Mouse (Mus musculus) limb, embryonic 14.5 days (tissue): ENCODE measurements around the gene Pgap2. TPM values are rescaled to one million over a fixed set of nuclear protein-coding genes. Genes with fewer than 3 reads are reported as not detected.
"Not testable (repeated sequence)": the region's sequence is repeated elsewhere in the genome, so short reads cannot be mapped to it uniquely, and the experiment has no call there.

Source experiments
- ATAC-seq: fragments of 200-750 bp; cut with Nextera tagmentation; 2 replicates; pipeline ENCODE4 v1.8.0; 2017; ENCODE audit warnings: low read depth, moderate number of reproducible peaks, moderate TSS enrichment; ENCODE audit not compliant: low FRiP score
- DNase-seq: peaks from one replicate; pipeline ENCODE4 v3.0.0-alpha.2; 2015; ENCODE audit warnings: low spot score
- H3K27ac ChIP-seq: fragments of 300-500 bp; sonication (generic); replicated peaks from 2 replicates; pipeline ENCODE4 v1.5.1; 2014; ENCODE audit warnings: low read depth, mild to moderate bottlenecking, low read length, moderate library complexity, mixed read lengths
- H3K27me3 ChIP-seq: fragments of 300-500 bp; sonication (generic); 2 replicates; pipeline ENCODE4 v1.6.1; 2014; ENCODE audit warnings: low read length, mixed read lengths; ENCODE audit not compliant: control insufficient read depth, insufficient read depth
- H3K36me3 ChIP-seq: fragments of 300-500 bp; sonication (generic); 2 replicates; pipeline ENCODE4 v1.6.1; 2014; ENCODE audit warnings: mild to moderate bottlenecking, low read length, moderate library complexity, mixed read lengths; ENCODE audit not compliant: control insufficient read depth, insufficient read depth
- H3K4me1 ChIP-seq: fragments of 300-500 bp; sonication (generic); 2 replicates; pipeline ENCODE4 v1.6.1; 2014; ENCODE audit warnings: antibody characterized with exemption, low read length, mixed read lengths; ENCODE audit not compliant: control insufficient read depth, insufficient read depth
- H3K4me2 ChIP-seq: fragments of 300-500 bp; sonication (generic); replicated peaks from 2 replicates; pipeline ENCODE4 v1.6.1; 2014; ENCODE audit warnings: low read depth, mild to moderate bottlenecking, low read length, moderate library complexity; ENCODE audit not compliant: severe bottlenecking
- H3K4me3 ChIP-seq: fragments of 300-500 bp; sonication (generic); replicated peaks from 2 replicates; pipeline ENCODE4 v1.5.1; 2014; ENCODE audit warnings: low read length
- H3K9ac ChIP-seq: fragments of 300-500 bp; sonication (generic); 2 replicates; pipeline ENCODE4 v1.6.1; 2014; ENCODE audit warnings: mild to moderate bottlenecking, low read depth, low read length, moderate library complexity; ENCODE audit not compliant: severe bottlenecking
- H3K9me3 ChIP-seq: fragments of 300-500 bp; sonication (generic); 2 replicates; pipeline ENCODE4 v1.6.1; 2016; ENCODE audit warnings: low read length; ENCODE audit not compliant: control insufficient read depth
- POLR2A ChIP-seq: fragments of 200-500 bp; IDR thresholded peaks from 2 replicates; pipeline ENCODE4 v1.8.0; 2012; ENCODE audit warnings: inconsistent platforms, mild to moderate bottlenecking, moderate library complexity, borderline replicate concordance; ENCODE audit not compliant: insufficient read depth, insufficient read length; ENCODE audit errors: extremely low read depth
- WGBS: fragments of 180-500 bp; shearing (Covaris S2); extraction: QIAGEN DNeasy Blood & Tissue Kit; methylation state at CpG from one replicate; pipeline ENCODE4 v1.1.7; 2014; 5-methylcytosine and 5-hydroxymethylcytosine counted together
- polyA plus RNA-seq, 2 experiments: library from polyadenylated mRNA; depleted of rRNA in 1 of 2; stranded (reverse) in 1 of 2; unstranded in 1 of 2; fragments of >200 nt; fragmentation: Nextera tagmentation in 1 of 2; extraction: Ambion mirVana in 1 of 2; gene quantifications; 2 replicates each; pipeline versions ENCODE4 v1.2.1 to v1.2.3; 2012 to 2014

Gene Pgap2
- polyA plus RNA-seq, 2 experiments: 77.1 to 94.2 TPM

GRCm38 (mm10) chr7:102258189-102258588 is 48.2 kb downstream of the Pgap2 start:
- no peaks in the 10 kb centered on the region for H3K4me1 ChIP-seq
- 24% methylated on average over 4 of the region's 4 CpGs for WGBS
- DNase-seq (peak; percentile 85), ATAC-seq (peak; percentile 61; the same call in 1 of the 2 replicates)
- no peak overlapping the region for H3K4me3 ChIP-seq
- TF ChIP-seq POLR2A: no peak
- H3K27me3 ChIP-seq: no peaks in the 10 kb centered on the region
- no peak overlapping the region for H3K4me2 ChIP-seq
- H3K27ac ChIP-seq: no peak overlapping the region
- no peaks in the 10 kb centered on the region for H3K9me3 ChIP-seq
- no peaks in the 10 kb centered on the region for H3K36me3 ChIP-seq
- no peak overlapping the region for H3K9ac ChIP-seq

DNA sequence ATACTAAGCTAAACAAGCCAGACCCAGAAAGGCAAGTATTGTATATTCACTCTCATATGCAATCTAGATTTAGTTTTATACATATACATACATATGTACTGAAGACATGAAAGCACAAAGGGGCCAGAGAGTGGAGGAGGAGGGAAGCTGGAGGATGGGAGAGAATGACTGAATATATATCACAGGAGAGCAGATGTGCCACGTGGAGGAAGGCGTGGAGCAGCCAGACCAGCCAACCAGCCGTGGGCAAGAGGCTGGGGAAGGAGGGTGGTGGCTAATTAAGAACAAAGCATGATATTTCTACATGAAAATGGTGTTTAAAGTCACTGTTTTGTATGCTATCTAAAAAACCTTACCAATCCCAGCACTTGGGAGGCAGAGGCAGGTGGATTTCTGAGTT is 48.7 kb downstream of the Pgap2 start:
- TF ChIP-seq POLR2A: no peak
- WGBS: 61% methylated on average over 3 of the region's 3 CpGs
- H3K27me3 ChIP-seq: no peaks in the 10 kb centered on the region
- H3K4me3 ChIP-seq: no peak overlapping the region
- no peak overlapping the region for H3K27ac ChIP-seq
- no peak overlapping the region for H3K9ac ChIP-seq
- no peak for DNase-seq
- no peak overlapping the region for H3K4me2 ChIP-seq
- H3K4me1 ChIP-seq: no peaks in the 10 kb centered on the region
- no peaks in the 10 kb centered on the region for H3K36me3 ChIP-seq
- H3K9me3 ChIP-seq: no peaks in the 10 kb centered on the region
- ATAC-seq: no peak

DNA sequence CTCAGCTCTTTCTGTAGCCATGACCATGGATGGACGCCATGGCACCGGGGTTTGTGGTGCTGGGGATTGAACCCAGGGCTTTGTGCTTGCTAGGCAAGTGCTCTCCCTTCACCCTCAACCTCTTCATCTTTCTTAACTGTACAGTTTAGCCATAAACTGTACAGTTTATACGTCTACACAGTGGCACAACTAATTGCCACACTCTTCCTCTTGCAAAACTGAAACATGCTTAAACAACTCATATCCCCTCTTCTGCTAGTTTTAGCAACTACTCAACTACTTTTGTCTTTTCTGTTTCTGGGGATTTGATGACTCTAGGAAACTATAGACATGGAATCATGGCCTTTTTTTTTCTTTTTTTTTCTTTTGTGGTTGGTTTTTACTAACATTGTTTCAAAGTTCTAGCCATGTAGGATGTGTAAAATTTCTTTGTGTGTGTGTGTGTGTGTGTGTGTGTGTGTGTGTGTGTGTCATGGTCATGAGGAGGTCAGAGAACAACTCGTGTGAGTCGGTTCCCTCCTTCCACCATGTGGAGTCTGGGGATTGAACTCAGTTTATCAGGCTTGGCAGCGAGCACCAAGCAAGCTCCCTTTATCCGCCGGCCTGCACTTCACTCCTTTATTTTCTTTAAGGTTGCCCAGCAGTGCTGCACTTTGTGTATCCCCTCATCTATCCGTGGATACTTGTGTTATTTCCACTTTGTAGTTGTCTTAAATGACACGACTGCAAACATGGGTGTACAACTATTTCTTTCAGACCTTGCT is 49.9 kb downstream of the Pgap2 start:
- no peaks in the 10 kb centered on the region for H3K4me1 ChIP-seq
- ATAC-seq: no peak
- H3K27me3 ChIP-seq: no peaks in the 10 kb centered on the region
- no peak overlapping the region for H3K9ac ChIP-seq
- H3K4me3 ChIP-seq: no peak overlapping the region
- H3K9me3 ChIP-seq: no peaks in the 10 kb centered on the region
- no peak for DNase-seq
- no peak for TF ChIP-seq POLR2A
- H3K4me2 ChIP-seq: no peak overlapping the region
- WGBS: 78% methylated on average over 10 of the region's 10 CpGs
- H3K27ac ChIP-seq: no peak overlapping the region
- no peaks in the 10 kb centered on the region for H3K36me3 ChIP-seq

DNA sequence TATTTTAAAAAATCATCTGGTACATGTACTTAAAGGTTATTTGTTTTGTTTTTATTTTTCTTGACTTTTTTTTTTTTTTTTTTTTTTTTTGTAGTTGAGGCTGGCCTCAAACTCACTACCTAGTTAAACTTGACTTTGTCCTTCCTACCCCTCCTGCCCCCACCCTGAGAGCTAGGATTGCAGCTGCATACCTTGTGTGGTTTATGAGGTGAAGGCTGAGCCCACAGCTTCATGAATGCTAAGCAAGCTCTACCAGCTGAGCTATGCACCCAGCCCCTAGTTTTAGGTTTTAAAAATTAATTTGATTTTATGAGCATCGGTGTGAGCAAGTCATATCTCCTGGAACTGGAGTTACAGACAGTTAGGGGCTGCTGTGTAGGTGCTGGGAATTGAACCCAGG is 50.5 kb downstream of the Pgap2 start:
- ATAC-seq (no peak), DNase-seq (no peak)
- H3K36me3 ChIP-seq: no peaks in the 10 kb centered on the region
- H3K27me3 ChIP-seq: no peaks in the 10 kb centered on the region
- no peaks in the 10 kb centered on the region for H3K9me3 ChIP-seq
- no peak overlapping the region for H3K9ac ChIP-seq
- H3K27ac ChIP-seq: no peak overlapping the region
- no peak overlapping the region for H3K4me3 ChIP-seq
- no peak for TF ChIP-seq POLR2A
- no peak overlapping the region for H3K4me2 ChIP-seq
- 70% methylated on average over 1 of the region's 1 CpGs for WGBS
- no peaks in the 10 kb centered on the region for H3K4me1 ChIP-seq

DNA sequence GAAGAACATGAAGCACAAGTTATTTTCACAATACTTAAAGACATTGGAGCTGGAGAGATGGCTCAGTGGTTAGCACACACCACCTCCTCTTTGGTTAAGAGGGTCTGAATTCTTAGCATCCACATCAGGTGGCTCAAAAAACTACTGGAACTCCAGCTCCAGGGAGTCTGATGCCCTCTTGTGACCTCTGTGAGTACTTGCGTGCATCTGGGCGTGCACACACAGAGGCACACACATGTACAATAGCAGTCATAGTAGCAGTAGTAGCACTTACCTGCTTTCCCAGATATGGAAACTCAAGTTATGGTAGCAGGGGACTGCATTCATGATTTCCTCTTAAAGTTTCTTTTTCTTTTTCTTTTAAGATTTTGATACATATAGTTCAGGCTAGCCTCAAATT is 53.0 kb downstream of the Pgap2 start:
- no peak overlapping the region for H3K27ac ChIP-seq
- no peak overlapping the region for H3K4me3 ChIP-seq
- ATAC-seq: no peak
- no peaks in the 10 kb centered on the region for H3K36me3 ChIP-seq
- no peaks in the 10 kb centered on the region for H3K4me1 ChIP-seq
- no peak overlapping the region for H3K9ac ChIP-seq
- no peaks in the 10 kb centered on the region for H3K27me3 ChIP-seq
- no peak for DNase-seq
- no peak for TF ChIP-seq POLR2A
- WGBS: 93% methylated on average over 2 of the region's 2 CpGs
- no peaks in the 10 kb centered on the region for H3K9me3 ChIP-seq
- no peak overlapping the region for H3K4me2 ChIP-seq

- not testable (repeated sequence) for H3K4me3 ChIP-seq, H3K9me3 ChIP-seq, H3K27me3 ChIP-seq, H3K4me1 ChIP-seq, ATAC-seq, H3K9ac ChIP-seq, H3K36me3 ChIP-seq, H3K4me2 ChIP-seq, H3K27ac ChIP-seq, DNase-seq
- 92% methylated on average over 10 of the region's 10 CpGs for WGBS
Observed at GRCm38 (mm10) chr7:102266021-102266400, 56.0 kb downstream of the Pgap2 start.
